Mouse (Mus musculus): Measurements from ENCODE around the gene Esyt1. TPM values are rescaled to one million over a fixed set of nuclear protein-coding genes. Genes with fewer than 3 reads are reported as not detected.
"Not testable (repeated sequence)": the region's sequence is repeated elsewhere in the genome, so short reads cannot be mapped to it uniquely, and the experiment has no call there.

Esyt1 gene
- polyA plus RNA-seq, 1 experiment, result 36.1 TPM

DNA sequence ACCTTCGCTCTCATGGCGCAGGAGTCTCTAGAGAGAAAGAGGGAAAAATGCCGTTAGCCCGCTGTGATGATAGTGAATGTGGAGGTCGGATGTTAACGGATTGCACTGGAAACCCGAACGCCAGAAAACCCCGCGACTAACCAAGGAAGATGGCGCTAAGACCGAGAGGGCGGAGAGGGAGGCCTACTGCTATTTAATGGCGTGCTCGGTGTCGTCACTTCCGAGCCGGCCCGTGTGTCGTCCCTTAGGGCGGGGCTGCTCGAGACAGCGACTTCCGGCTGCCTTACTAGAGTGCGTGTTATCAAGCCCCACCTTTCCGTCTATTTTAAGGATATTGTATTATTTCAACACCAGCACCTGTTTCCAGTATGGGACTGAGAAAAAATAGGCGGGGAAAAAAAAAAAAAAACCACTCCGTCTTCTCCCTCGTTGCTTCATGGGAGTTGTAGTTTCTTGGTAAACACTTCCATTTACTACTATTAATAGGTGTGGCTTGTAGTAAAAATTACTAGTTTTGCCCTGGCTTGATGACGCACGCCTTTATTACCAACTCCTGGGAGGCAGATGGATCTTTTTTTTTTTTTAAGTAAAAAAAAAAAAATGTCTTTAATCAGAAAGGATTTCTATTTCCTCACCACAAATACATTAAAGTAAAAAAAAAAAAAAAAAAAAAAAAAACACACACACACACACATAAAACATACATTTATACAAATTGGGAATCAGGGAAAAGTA, 23.4 kb upstream of the Esyt1 start, which contains the start of gene Rpl41:
Gene Rpl41 (minus strand): TSS at position 359 of the 735 bp plus-strand sequence.
- peak within 1 kb of the TSS; percentile 76 for H3K4me3 ChIP-seq (replicated peaks; ENCODE audit: control insufficient read depth, low read depth, low read length)
- H3K27ac ChIP-seq (ENCODE audit: control insufficient read depth, insufficient read depth, low read depth, low read length, poor library complexity), result peak within 1 kb of the TSS; percentile 82
- peak; percentile 91 for TF ChIP-seq POLR2A (IDR thresholded peaks at IDR 0.05; ENCODE audit: borderline replicate concordance, control insufficient read depth, low read depth, low read length)
- TF ChIP-seq CTCF (IDR thresholded peaks at IDR 0.05; ENCODE audit: control insufficient read depth, insufficient read depth, low read length), result no peak
- under 1% methylated on average over 31 of the region's 31 CpGs for WGBS
- no peaks in the 10 kb centered on the region; the same call in 1 of the 2 replicates for H3K4me1 ChIP-seq (ENCODE audit: control insufficient read depth, insufficient read depth, low read length)

DNA sequence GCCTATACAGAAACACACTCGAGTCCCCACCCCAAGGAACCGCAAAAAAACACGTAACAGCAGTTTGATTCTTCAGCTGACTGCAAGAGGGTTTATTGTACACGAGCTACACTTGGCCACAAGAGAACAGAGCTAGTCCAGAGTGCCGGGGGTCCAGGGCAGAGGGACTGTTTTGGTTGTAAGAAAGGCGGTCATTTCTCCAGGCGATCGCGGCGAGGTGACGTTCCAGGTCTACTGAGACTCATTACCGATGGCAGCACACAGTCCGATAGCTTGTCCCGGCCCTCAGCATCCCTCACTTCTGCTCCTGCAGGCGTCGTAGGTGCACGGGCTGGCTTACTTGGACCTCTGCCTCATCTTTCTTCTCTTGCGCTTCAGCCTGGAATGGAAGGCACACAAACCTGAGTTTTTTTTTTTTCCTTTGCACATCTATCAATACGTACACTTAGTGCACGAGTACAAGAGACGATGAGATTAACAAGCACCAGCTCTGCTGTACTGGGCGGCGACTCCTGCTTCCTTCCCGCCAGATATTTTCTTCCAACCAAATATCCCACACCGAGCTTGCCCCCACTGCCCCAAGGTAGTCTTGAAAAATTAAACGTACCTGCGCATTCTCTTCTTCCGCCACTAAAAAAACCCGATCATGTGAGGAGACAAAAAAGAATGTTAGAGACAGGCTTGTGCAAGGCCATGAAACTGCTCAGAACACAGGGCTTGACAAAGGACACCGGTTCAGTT, 22.6 kb upstream of the Esyt1 start:
- 2% methylated on average over 30 of the region's 30 CpGs for WGBS
- H3K4me3 ChIP-seq (replicated peaks; ENCODE audit: control insufficient read depth, low read depth, low read length), result peak overlapping the region; percentile 83
- H3K4me1 ChIP-seq (ENCODE audit: control insufficient read depth, insufficient read depth, low read length), result not testable (repeated sequence)
- peak overlapping the region; percentile 92 for H3K27ac ChIP-seq (ENCODE audit: control insufficient read depth, insufficient read depth, low read depth, low read length, poor library complexity)

DNA sequence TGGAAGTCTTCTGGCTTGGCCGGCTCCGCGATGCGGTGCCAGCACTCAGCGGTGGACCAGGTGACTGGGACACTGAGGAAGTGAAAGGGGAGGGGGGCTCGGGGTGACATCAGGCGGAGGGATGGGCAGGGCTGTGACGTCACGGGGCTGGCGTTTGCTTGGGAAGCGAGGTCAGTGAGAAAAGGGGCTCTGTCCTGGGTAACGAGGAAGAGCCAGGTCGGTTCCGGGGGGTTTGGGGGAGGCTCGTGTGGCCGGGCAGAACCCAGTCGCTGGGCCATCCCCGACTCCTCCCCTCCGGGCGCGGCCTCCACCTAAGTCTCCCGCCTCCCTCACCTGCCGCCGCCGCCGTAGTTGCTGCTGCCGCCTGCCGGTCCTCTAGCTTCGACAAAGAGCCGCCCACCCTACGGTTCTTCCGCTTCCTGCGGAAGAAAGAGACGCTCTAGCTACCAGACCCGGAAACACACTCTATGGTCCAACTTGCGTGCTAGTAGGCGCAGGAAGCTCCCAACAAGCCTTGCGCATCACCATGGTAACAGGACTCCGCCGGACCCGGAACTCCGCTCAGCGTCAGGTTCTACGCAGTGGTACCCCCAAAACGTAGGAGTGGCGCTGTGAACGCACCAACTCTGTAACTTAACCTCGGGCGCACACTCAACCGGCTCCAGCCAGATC, 21.8 kb upstream of the Esyt1 start, which contains the start of gene Zc3h10:
Gene Zc3h10 (minus strand): TSS at position 414 of the 672 bp plus-strand sequence.
- WGBS, result under 1% methylated on average over 50 of the region's 50 CpGs

DNA sequence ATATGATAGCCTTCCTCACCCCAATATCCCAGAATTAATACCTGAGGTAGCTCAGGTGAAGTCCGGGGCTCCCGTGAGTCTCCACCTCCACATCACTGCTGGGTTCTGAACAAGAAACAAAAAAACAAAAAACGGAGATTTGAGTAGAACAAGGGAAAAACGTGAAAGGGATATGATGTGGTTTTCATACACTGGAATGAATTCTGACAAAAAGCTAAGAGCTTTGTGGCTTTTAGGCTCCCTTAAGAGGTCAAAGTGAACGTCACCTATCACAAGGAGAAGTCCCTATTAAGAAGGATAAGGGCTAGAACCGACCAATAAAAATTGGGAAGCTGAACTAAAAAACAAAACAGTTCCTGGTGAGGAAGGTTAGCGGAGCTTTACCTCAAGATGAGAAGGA, 21.1 kb upstream of the Esyt1 start:
- Histone ChIP-seq H3K4me3 (replicated peaks; ENCODE audit: control insufficient read depth, low read depth, low read length) (peak overlapping the region; percentile 83), H3K27ac (ENCODE audit: control insufficient read depth, insufficient read depth, low read depth, low read length, poor library complexity) (peak overlapping the region; percentile 92), H3K4me1 (ENCODE audit: control insufficient read depth, insufficient read depth, low read length) (no peaks in the 10 kb centered on the region; the same call in 1 of the 2 replicates)
- no peak for TF ChIP-seq CTCF (IDR thresholded peaks at IDR 0.05; ENCODE audit: control insufficient read depth, insufficient read depth, low read length)
- TF ChIP-seq POLR2A (IDR thresholded peaks at IDR 0.05; ENCODE audit: borderline replicate concordance, control insufficient read depth, low read depth, low read length), result no peak
- 4% methylated on average over 7 of the region's 7 CpGs for WGBS

More for the DNA sequence above, 21.8 kb upstream of the Esyt1 start, which contains the start of gene Zc3h10:
- Histone ChIP-seq H3K4me3 (replicated peaks; ENCODE audit: control insufficient read depth, low read depth, low read length) (peak within 1 kb of the TSS; percentile 83), H3K4me1 (ENCODE audit: control insufficient read depth, insufficient read depth, low read length) (no peaks in the 10 kb centered on the region; the same call in 1 of the 2 replicates), H3K27ac (ENCODE audit: control insufficient read depth, insufficient read depth, low read depth, low read length, poor library complexity) (peak within 1 kb of the TSS; percentile 92)
- peak; percentile 31 for TF ChIP-seq POLR2A (IDR thresholded peaks at IDR 0.05; ENCODE audit: borderline replicate concordance, control insufficient read depth, low read depth, low read length)
- no peak for TF ChIP-seq CTCF (IDR thresholded peaks at IDR 0.05; ENCODE audit: control insufficient read depth, insufficient read depth, low read length)

GRCm38 (mm10) chr10:128546361-128546760, 20.7 kb upstream of the Esyt1 start:
- no peak overlapping the region for H3K27ac ChIP-seq (ENCODE audit: control insufficient read depth, insufficient read depth, low read depth, low read length, poor library complexity)
- TF ChIP-seq CTCF (IDR thresholded peaks at IDR 0.05; ENCODE audit: control insufficient read depth, insufficient read depth, low read length) (no peak), POLR2A (IDR thresholded peaks at IDR 0.05; ENCODE audit: borderline replicate concordance, control insufficient read depth, low read depth, low read length) (no peak)
- WGBS, result under 1% methylated on average over 4 of the region's 4 CpGs
- H3K4me1 ChIP-seq (ENCODE audit: control insufficient read depth, insufficient read depth, low read length), result no peaks in the 10 kb centered on the region; the same call in 1 of the 2 replicates
- H3K4me3 ChIP-seq (replicated peaks; ENCODE audit: control insufficient read depth, low read depth, low read length), result peak overlapping the region; percentile 12

- Histone ChIP-seq H3K4me1 (ENCODE audit: control insufficient read depth, insufficient read depth, low read length) (no peaks in the 10 kb centered on the region; the same call in 1 of the 2 replicates), H3K4me3 (replicated peaks; ENCODE audit: control insufficient read depth, low read depth, low read length) (no peak overlapping the region), H3K27ac (ENCODE audit: control insufficient read depth, insufficient read depth, low read depth, low read length, poor library complexity) (no peak overlapping the region)
- TF ChIP-seq POLR2A (IDR thresholded peaks at IDR 0.05; ENCODE audit: borderline replicate concordance, control insufficient read depth, low read depth, low read length), result no peak
- TF ChIP-seq CTCF (IDR thresholded peaks at IDR 0.05; ENCODE audit: control insufficient read depth, insufficient read depth, low read length), result no peak
- WGBS, result 88% methylated on average over 3 of the region's 3 CpGs
These were observed 19.9 kb upstream of the Esyt1 start for GRCm38 (mm10) chr10:128545570-128545898.

DNA sequence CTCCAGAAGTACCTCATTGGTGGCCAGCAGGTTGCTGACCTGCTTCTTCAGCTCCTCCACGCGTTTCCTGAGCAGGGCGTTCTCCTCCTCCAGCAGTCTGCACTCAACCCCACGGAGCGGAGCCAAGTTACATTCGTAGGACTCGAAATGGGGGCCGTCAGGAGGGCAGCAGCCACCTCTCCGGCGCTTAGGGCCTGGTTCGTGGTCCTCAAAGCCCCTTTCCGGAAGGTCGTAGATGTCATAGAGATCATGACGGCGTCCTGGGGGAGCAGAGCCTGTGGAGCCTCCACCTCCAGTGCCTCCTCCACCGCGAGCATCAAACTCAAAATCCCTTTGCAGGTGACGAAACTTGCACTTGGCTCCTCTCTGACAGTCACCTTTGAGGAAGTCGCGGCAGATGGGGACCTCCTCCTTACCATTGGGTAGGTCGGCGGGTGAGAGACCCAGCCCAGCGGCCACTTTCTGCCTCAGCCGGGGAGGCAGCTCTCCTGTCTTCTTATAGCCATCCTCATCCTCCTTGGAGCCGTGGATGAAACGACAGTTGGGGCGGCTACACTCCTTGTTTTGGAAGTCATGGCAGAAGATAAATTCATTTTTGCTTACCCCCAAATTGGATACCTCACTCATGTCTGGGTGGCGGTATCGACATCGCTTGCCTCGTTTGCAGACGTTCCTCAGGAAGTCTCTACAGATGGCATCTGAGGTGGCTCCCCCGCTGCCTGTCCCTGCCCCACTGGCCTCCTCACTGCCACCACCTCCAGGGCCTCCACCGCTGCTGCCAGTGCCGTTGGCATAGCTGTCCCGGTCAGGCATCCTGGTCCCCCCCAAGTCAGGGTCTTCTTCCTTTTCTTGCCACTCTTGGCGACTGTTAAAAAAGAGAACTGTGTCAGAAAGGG, 19.3 kb upstream of the Esyt1 start:
- H3K27ac ChIP-seq (ENCODE audit: control insufficient read depth, insufficient read depth, low read depth, low read length, poor library complexity), result no peak overlapping the region
- no peak overlapping the region for H3K4me3 ChIP-seq (replicated peaks; ENCODE audit: control insufficient read depth, low read depth, low read length)
- TF ChIP-seq POLR2A (IDR thresholded peaks at IDR 0.05; ENCODE audit: borderline replicate concordance, control insufficient read depth, low read depth, low read length) (no peak), CTCF (IDR thresholded peaks at IDR 0.05; ENCODE audit: control insufficient read depth, insufficient read depth, low read length) (no peak)
- no peaks in the 10 kb centered on the region; the same call in 1 of the 2 replicates for H3K4me1 ChIP-seq (ENCODE audit: control insufficient read depth, insufficient read depth, low read length)
- 91% methylated on average over 37 of the region's 37 CpGs for WGBS

Data from bone marrow, adult 2 months (tissue).